Comparison of ENCODE assay signal across 11 mouse cellular contexts in genomic region chr9:56900571-56900970, GRCm38 (mm10). TPM values are rescaled to one million over a fixed set of nuclear protein-coding genes. Genes with fewer than 3 reads are reported as not detected.
A peak's percentile ranks its signal among the peaks of the same experiment; 100 is the strongest.
DNase-seq lines count a peak whose midpoint lies in the region; ATAC-seq lines count a peak whose summit lies in the region.
"Had no signal": no experiment of that assay in that cellular context is flagged by ENCODE, and none has a peak within 500 bp of the region (broad histone marks: within the 10 kb centered on the region; RNA-seq: fewer than 3 reads in every experiment).

No protein-coding gene starts in this region.

- H3K4me1 ChIP-seq in embryonic facial prominence, embryonic 13.5 days = peaks cover 15% of the 10 kb centered on the region
- H3K4me1 ChIP-seq: midbrain, embryonic 15.5 days had no signal

- no peaks in the 10 kb centered on the region for H3K9me3 ChIP-seq in embryonic facial prominence, embryonic 13.5 days
- H3K9me3 ChIP-seq: midbrain, embryonic 15.5 days had no signal

- ATAC-seq in embryonic facial prominence, embryonic 13.5 days (ENCODE audit: insufficient number of reproducible peaks, insufficient read depth, low FRiP score, low TSS enrichment, low read depth) = no peak
- ATAC-seq: forebrain, postnatal 0 days; midbrain, embryonic 15.5 days had no signal

- H3K27me3 ChIP-seq in embryonic facial prominence, embryonic 13.5 days = no peaks in the 10 kb centered on the region
- H3K27me3 ChIP-seq in splenic B cell, adult 2 months (ENCODE audit: control insufficient read depth, insufficient read depth, low read length, poor library complexity, severe bottlenecking) = no peaks in the 10 kb centered on the region
- H3K27me3 ChIP-seq: midbrain, embryonic 15.5 days had no signal

- H3K36me3 ChIP-seq in embryonic facial prominence, embryonic 13.5 days = peaks cover 10% of the 10 kb centered on the region; the same call in 1 of the 2 replicates
- no peaks in the 10 kb centered on the region for H3K36me3 ChIP-seq in splenic B cell, adult 2 months (ENCODE audit: control insufficient read depth, insufficient read depth, low read length, poor library complexity, severe bottlenecking)
- H3K36me3 ChIP-seq: midbrain, embryonic 15.5 days had no signal

- 15% methylated on average over 9 of the region's 9 CpGs for WGBS in embryonic facial prominence, embryonic 13.5 days

- no peak overlapping the region; the same call in 1 of the 2 replicates for H3K9ac ChIP-seq in embryonic facial prominence, embryonic 13.5 days
- H3K9ac ChIP-seq: forebrain, postnatal 0 days; midbrain, embryonic 15.5 days had no signal

- peak overlapping the region; percentile 18; the same call in 1 of the 2 replicates for H3K4me2 ChIP-seq in embryonic facial prominence, embryonic 13.5 days
- H3K4me2 ChIP-seq: midbrain, embryonic 15.5 days had no signal

- H3K27ac ChIP-seq in embryonic facial prominence, embryonic 13.5 days = peak overlapping the region; percentile 55; the same call in 1 of the 2 replicates
- H3K27ac ChIP-seq: midbrain, embryonic 15.5 days had no signal

- no peak overlapping the region for H3K4me3 ChIP-seq in embryonic facial prominence, embryonic 13.5 days
- H3K4me3 ChIP-seq: midbrain, embryonic 15.5 days had no signal

- peak; percentile 41 for DNase-seq in kidney, adult 11 months
- no peak for DNase-seq in kidney, postnatal 10 days
- DNase-seq in lung, postnatal 36 days = peak; percentile 19
- DNase-seq in lung, adult 18-20 months = no peak
- peak; percentile 38 for DNase-seq in splenic B cell, adult 2 months (ENCODE audit: low read depth, low spot score)
- no peak for DNase-seq in gastrocnemius, adult 18-20 months (ENCODE audit: low spot score)
- DNase-seq: forebrain, postnatal 0 days had no signal

RNA-seq across cellular contexts. Expression of gene Snx33, which starts 27.6 kb away (rescaled TPM):
- polyA plus RNA-seq in embryonic facial prominence, embryonic 13.5 days (2015; fragmentation: Nextera tagmentation; extraction: Ambion mirVana) = 11.5 and 13.1 TPM in 2 replicates
- 1 to 10 TPM; 2.1 to 3.3 TPM for total RNA-seq in gastrocnemius, adult 18-20 months (2021)

RNA-seq across cellular contexts. Expression of gene Cspg4, which starts 35.7 kb away (rescaled TPM):
- polyA plus RNA-seq in embryonic facial prominence, embryonic 13.5 days (2015; fragmentation: Nextera tagmentation; extraction: Ambion mirVana) = 17.6 and 22.5 TPM in 2 replicates
- total RNA-seq in gastrocnemius, adult 18-20 months (2021) = 1 to 10 TPM; 2.9 to 5.8 TPM

RNA-seq across cellular contexts. Expression of gene Odf3l1, which starts 36.1 kb away (rescaled TPM):
- polyA plus RNA-seq in embryonic facial prominence, embryonic 13.5 days (2015; fragmentation: Nextera tagmentation; extraction: Ambion mirVana) = 0.52 and 0.91 TPM in 2 replicates
- total RNA-seq in gastrocnemius, adult 18-20 months (2021) = not detected
- total RNA-seq: forebrain, postnatal 0 days; layer of hippocampus, postnatal 36 days had no signal
- polyA plus RNA-seq: liver, embryonic 16.5 days; midbrain, embryonic 15.5 days had no signal

RNA-seq across cellular contexts. Expression of gene Imp3, which starts 36.7 kb away (rescaled TPM):
- 88.1 and 93.9 TPM in 2 replicates for polyA plus RNA-seq in embryonic facial prominence, embryonic 13.5 days (2015; fragmentation: Nextera tagmentation; extraction: Ambion mirVana)
- total RNA-seq in gastrocnemius, adult 18-20 months (2021) = 10 to 100 TPM; 46.7 to 51.6 TPM

RNA-seq across cellular contexts. Expression of gene Snupn, which starts 50.1 kb away (rescaled TPM):
- polyA plus RNA-seq in embryonic facial prominence, embryonic 13.5 days (2015; fragmentation: Nextera tagmentation; extraction: Ambion mirVana) = 26.9 and 31.8 TPM in 2 replicates
- total RNA-seq in gastrocnemius, adult 18-20 months (2021) = 10 to 100 TPM; 10.8 to 11.5 TPM

Comparison
In these comparisons a context has a peak if more than half of its experiments do, and no peak if none do; other contexts are left out.
1. DNase-seq: peak in kidney, adult 11 months (single experiment), lung, postnatal 36 days (single experiment) and splenic B cell, adult 2 months (single experiment); none in kidney, postnatal 10 days (single experiment), lung, adult 18-20 months (0 of 2) and gastrocnemius, adult 18-20 months (single experiment).